Mouse (Mus musculus) midbrain, embryonic 16.5 days (tissue): ENCODE data around the gene Rbp7. TPM values are rescaled to one million over a fixed set of nuclear protein-coding genes. Genes with fewer than 3 reads are reported as not detected.
A peak's percentile ranks its signal among the peaks of the same experiment; 100 is the strongest.
"Not testable (repeated sequence)": the region's sequence is repeated elsewhere in the genome, so short reads cannot be mapped to it uniquely, and the experiment has no call there.

Experiments
- ATAC-seq: fragments of 200-750 bp; cut with Nextera tagmentation; 2 replicates; pipeline ENCODE4 v1.8.0; 2017; ENCODE audit warnings: moderate TSS enrichment
- H3K27ac ChIP-seq: fragments of 300-500 bp; sonication (generic); 2 replicates; pipeline ENCODE4 v1.5.1; 2014; ENCODE audit warnings: mild to moderate bottlenecking, low read length, mixed read lengths
- H3K27me3 ChIP-seq: fragments of 300-500 bp; sonication (generic); 2 replicates; pipeline ENCODE4 v1.6.1; 2014; ENCODE audit warnings: low read depth, low read length, mixed read lengths; ENCODE audit not compliant: control insufficient read depth, insufficient read depth
- H3K36me3 ChIP-seq: fragments of 300-500 bp; sonication (generic); 2 replicates; pipeline ENCODE4 v1.6.1; 2014; ENCODE audit warnings: mild to moderate bottlenecking, low read length, moderate library complexity, mixed read lengths; ENCODE audit not compliant: control insufficient read depth, insufficient read depth
- H3K4me1 ChIP-seq: fragments of 300-500 bp; sonication (generic); 2 replicates; pipeline ENCODE4 v1.6.1; 2014; ENCODE audit warnings: mild to moderate bottlenecking, low read length, mixed read lengths; ENCODE audit not compliant: control insufficient read depth, insufficient read depth
- H3K4me2 ChIP-seq: fragments of 300-500 bp; sonication (generic); 2 replicates; pipeline ENCODE4 v1.6.1; 2014; ENCODE audit warnings: mild to moderate bottlenecking, low read length, mixed read lengths
- H3K4me3 ChIP-seq: fragments of 300-500 bp; sonication (generic); 2 replicates; pipeline ENCODE4 v1.5.1; 2014; ENCODE audit warnings: low read depth, mild to moderate bottlenecking, low read length, moderate library complexity, mixed read lengths
- H3K9ac ChIP-seq: fragments of 300-500 bp; sonication (generic); 2 replicates; pipeline ENCODE4 v1.6.1; 2014; ENCODE audit warnings: low read depth, low read length, mixed read lengths
- H3K9me3 ChIP-seq: fragments of 300-500 bp; sonication (generic); replicated peaks from 2 replicates; pipeline ENCODE4 v1.6.1; 2014; ENCODE audit warnings: mild to moderate bottlenecking, low read length, mixed read lengths; ENCODE audit not compliant: control insufficient read depth, poor library complexity, severe bottlenecking
- WGBS: fragments of 180-500 bp; shearing (Covaris S2); extraction: QIAGEN DNeasy Blood & Tissue Kit; methylation state at CpG from one replicate; pipeline ENCODE4 v1.1.7; 2014; 5-methylcytosine and 5-hydroxymethylcytosine counted together
- polyA plus RNA-seq: library from polyadenylated mRNA; unstranded; fragments of >200 nt; fragmentation: Nextera tagmentation; extraction: Ambion mirVana; gene quantifications from 2 replicates; pipeline ENCODE4 v1.2.1, GENCODE M21; 2015

Gene Rbp7
- polyA plus RNA-seq, 1 experiment from 2014 or later = 0.43 TPM

DNA sequence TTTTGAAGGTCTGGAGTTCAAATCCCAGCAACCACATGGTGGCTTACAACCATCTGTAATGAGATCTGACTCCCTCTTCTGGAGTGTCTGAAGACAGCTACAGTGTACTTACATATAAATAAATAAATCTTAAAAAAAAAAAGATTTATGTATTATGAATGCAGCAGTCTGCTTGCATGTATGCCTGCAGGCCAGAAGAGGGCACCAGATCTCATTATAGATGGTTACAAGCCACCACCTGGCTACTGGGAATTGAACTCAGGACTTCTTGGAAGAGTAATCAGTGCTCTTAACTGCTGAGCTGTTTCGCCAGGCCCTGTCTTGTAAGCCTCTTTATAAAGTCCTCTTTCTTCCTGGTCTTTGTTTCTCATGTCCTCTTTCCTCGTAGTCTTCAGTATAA, 5.7 kb upstream of the Rbp7 start:
- H3K27me3 ChIP-seq, H3K4me3 ChIP-seq, H3K36me3 ChIP-seq, H3K4me2 ChIP-seq, H3K4me1 ChIP-seq, ATAC-seq, H3K9ac ChIP-seq, H3K9me3 ChIP-seq, H3K27ac ChIP-seq: not testable (repeated sequence)
- 85% methylated on average over 2 of the region's 2 CpGs for WGBS

GRCm38 (mm10) chr4:149459425-149459824, 4.6 kb upstream of the Rbp7 start:
- H3K27me3 ChIP-seq = no peaks in the 10 kb centered on the region
- no peak for ATAC-seq
- no peak overlapping the region for H3K27ac ChIP-seq
- no peak overlapping the region for H3K4me3 ChIP-seq
- H3K4me1 ChIP-seq = no peaks in the 10 kb centered on the region
- no peaks in the 10 kb centered on the region for H3K9me3 ChIP-seq
- no peak overlapping the region for H3K4me2 ChIP-seq
- H3K36me3 ChIP-seq = no peaks in the 10 kb centered on the region
- 90% methylated on average over 1 of the region's 1 CpGs for WGBS
- no peak overlapping the region for H3K9ac ChIP-seq

GRCm38 (mm10) chr4:149458526-149458925, 3.7 kb upstream of the Rbp7 start:
- H3K4me1 ChIP-seq = no peaks in the 10 kb centered on the region
- no peak overlapping the region for H3K4me2 ChIP-seq
- no peak overlapping the region for H3K27ac ChIP-seq
- no peaks in the 10 kb centered on the region for H3K36me3 ChIP-seq
- no peak for ATAC-seq
- H3K9me3 ChIP-seq = no peaks in the 10 kb centered on the region
- H3K9ac ChIP-seq = no peak overlapping the region
- 70% methylated on average over 5 of the region's 5 CpGs for WGBS
- H3K4me3 ChIP-seq = no peak overlapping the region
- no peaks in the 10 kb centered on the region for H3K27me3 ChIP-seq

GRCm38 (mm10) chr4:149457831-149458430, 3.2 kb upstream of the Rbp7 start:
- WGBS = 79% methylated on average over 6 of the region's 6 CpGs
- Histone ChIP-seq H3K27ac (no peak overlapping the region), H3K4me3 (no peak overlapping the region), H3K4me1 (no peaks in the 10 kb centered on the region), H3K4me2 (no peak overlapping the region), H3K9me3 (no peaks in the 10 kb centered on the region), H3K36me3 (no peaks in the 10 kb centered on the region), H3K27me3 (no peaks in the 10 kb centered on the region), H3K9ac (no peak overlapping the region)
- ATAC-seq = no peak

DNA sequence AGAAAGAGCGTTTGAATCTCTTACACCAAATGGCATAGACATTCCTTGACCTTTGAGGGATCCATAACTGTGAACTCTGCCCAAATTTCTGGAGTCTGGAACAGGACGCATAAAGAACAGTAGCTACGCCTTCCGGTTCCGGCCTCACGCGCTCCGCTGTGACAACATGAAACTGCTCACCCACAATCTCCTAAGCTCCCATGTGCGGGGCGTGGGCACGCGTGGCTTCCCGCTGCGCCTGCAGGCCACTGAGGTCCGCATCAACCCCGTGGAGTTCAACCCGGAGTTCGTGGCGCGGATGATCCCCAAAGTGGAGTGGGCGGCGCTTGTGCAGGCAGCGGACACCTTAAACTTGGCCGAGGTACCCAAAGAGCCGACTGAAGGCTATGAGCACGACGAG, 2.4 kb upstream of the Rbp7 start:
- not testable (repeated sequence) for H3K36me3 ChIP-seq, H3K4me2 ChIP-seq, ATAC-seq, H3K27ac ChIP-seq, H3K27me3 ChIP-seq, H3K4me3 ChIP-seq, H3K4me1 ChIP-seq, H3K9me3 ChIP-seq, H3K9ac ChIP-seq
- WGBS = 91% methylated on average over 27 of the region's 27 CpGs

GRCm38 (mm10) chr4:149454263-149454662, 515 bp downstream of the Rbp7 start:
- H3K4me3 ChIP-seq = no peak overlapping the region
- no peaks in the 10 kb centered on the region for H3K36me3 ChIP-seq
- ATAC-seq = no peak
- no peaks in the 10 kb centered on the region for H3K4me1 ChIP-seq
- H3K4me2 ChIP-seq = no peak overlapping the region
- H3K27ac ChIP-seq = no peak overlapping the region
- no peaks in the 10 kb centered on the region for H3K27me3 ChIP-seq
- H3K9me3 ChIP-seq = no peaks in the 10 kb centered on the region
- 90% methylated on average over 17 of the region's 17 CpGs for WGBS
- no peak overlapping the region for H3K9ac ChIP-seq

- no peak overlapping the region for H3K27ac ChIP-seq
- no peak overlapping the region for H3K9ac ChIP-seq
- H3K9me3 ChIP-seq = no peaks in the 10 kb centered on the region
- ATAC-seq = no peak
- H3K4me2 ChIP-seq = no peak overlapping the region
- no peaks in the 10 kb centered on the region for H3K36me3 ChIP-seq
- no peaks in the 10 kb centered on the region for H3K27me3 ChIP-seq
- 86% methylated on average over 4 of the region's 4 CpGs for WGBS
- H3K4me1 ChIP-seq = no peaks in the 10 kb centered on the region
- no peak overlapping the region for H3K4me3 ChIP-seq
Measured at GRCm38 (mm10) chr4:149453656-149454055, 1.1 kb downstream of the Rbp7 start.

DNA sequence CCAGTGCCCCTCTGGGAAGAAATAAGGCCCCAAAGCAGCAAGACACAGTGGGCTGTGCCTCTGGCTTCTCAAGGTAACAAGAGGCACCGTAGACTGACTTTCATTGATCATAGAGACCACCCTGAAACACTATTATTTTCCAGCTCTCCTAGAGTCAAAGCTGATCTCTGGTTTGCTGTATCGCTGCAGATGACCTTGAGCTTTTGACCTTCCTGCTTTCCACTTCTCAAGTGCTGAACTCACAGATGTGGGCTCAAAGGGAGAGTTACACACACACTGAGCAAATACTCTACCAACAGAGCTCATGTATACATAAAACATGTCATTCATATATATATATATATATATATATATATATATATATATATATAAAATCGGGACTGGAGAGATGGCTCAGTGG, 4.1 kb downstream of the Rbp7 start:
- H3K9me3 ChIP-seq = no peaks in the 10 kb centered on the region
- H3K4me2 ChIP-seq = no peak overlapping the region
- H3K4me3 ChIP-seq = no peak overlapping the region
- WGBS = 86% methylated on average over 3 of the region's 3 CpGs
- no peaks in the 10 kb centered on the region for H3K27me3 ChIP-seq
- ATAC-seq = no peak
- H3K4me1 ChIP-seq = peaks cover 6% of the 10 kb centered on the region
- H3K27ac ChIP-seq = no peak overlapping the region
- H3K36me3 ChIP-seq = no peaks in the 10 kb centered on the region
- H3K9ac ChIP-seq = no peak overlapping the region

DNA sequence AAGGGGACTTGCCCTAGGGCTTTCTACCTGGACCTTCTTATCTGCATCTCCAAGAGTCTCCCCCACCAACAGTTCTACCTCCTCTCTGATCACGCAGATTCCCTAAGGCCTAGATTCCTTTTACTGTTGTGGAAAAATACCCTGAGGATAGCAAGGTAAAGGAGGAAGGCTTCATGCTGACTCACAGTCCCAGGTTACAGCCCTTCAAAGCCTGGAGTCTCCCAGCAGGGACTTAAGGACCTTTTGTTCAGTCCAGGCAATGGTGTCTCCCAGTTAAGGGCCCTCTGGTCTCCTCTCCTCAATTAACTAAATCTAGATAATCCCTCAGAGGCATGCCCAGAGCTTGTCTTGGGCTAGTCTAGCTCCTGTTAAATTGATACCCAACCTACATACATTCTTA, 8.5 kb downstream of the Rbp7 start:
- H3K27ac ChIP-seq = peak overlapping the region; percentile 88
- WGBS = 31% methylated on average over 1 of the region's 1 CpGs
- H3K9ac ChIP-seq = peak overlapping the region; percentile 63
- no peaks in the 10 kb centered on the region for H3K9me3 ChIP-seq
- H3K27me3 ChIP-seq = no peaks in the 10 kb centered on the region
- H3K4me1 ChIP-seq = peaks cover 13% of the 10 kb centered on the region
- ATAC-seq = no peak
- H3K4me3 ChIP-seq = no peak overlapping the region
- H3K4me2 ChIP-seq = peak overlapping the region; percentile 53
- H3K36me3 ChIP-seq = no peaks in the 10 kb centered on the region
